12 mouse cellular contexts compared by ENCODE assay signal in genomic region chr19:24707071-24707906, GRCm38 (mm10). TPM values are rescaled to one million over a fixed set of nuclear protein-coding genes. Genes with fewer than 3 reads are reported as not detected.
DNase-seq lines count a peak whose midpoint lies in the region; ATAC-seq and TF ChIP-seq lines count a peak whose summit lies in the region.
"Had no signal": no experiment of that assay in that cellular context is flagged by ENCODE, and none has a peak within 500 bp of the region (broad histone marks: within the 10 kb centered on the region; RNA-seq: fewer than 3 reads in every experiment).

No protein-coding gene starts in this region.

- H3K27me3 ChIP-seq in heart, embryonic 10.5 days (ENCODE audit: insufficient read depth, poor library complexity, severe bottlenecking) = no peaks in the 10 kb centered on the region
- H3K27me3 ChIP-seq in intestine, postnatal 0 days (replicated peaks; ENCODE audit: control insufficient read depth, insufficient read depth, low read length) = no peaks in the 10 kb centered on the region
- H3K27me3 ChIP-seq: hindbrain, embryonic 15.5 days had no signal

- H3K9ac ChIP-seq in intestine, postnatal 0 days (ENCODE audit: low read depth, low read length) = no peak overlapping the region
- H3K9ac ChIP-seq: hindbrain, embryonic 15.5 days had no signal

- no peak overlapping the region for H3K4me3 ChIP-seq in heart, embryonic 10.5 days
- H3K4me3 ChIP-seq in intestine, postnatal 0 days (ENCODE audit: low read depth, low read length) = no peak overlapping the region
- H3K4me3 ChIP-seq: hindbrain, embryonic 15.5 days had no signal

- 73% methylated on average over 7 of the region's 7 CpGs for WGBS in heart, embryonic 10.5 days
- WGBS in intestine, postnatal 0 days = 36% methylated on average over 7 of the region's 7 CpGs

- no peak for DNase-seq in heart, embryonic 10.5 days (ENCODE audit: low spot score)
- no peak for DNase-seq in heart, postnatal 14 days
- peak; percentile 23 for DNase-seq in right cerebral cortex, adult 18-20 months
- DNase-seq in right cerebral cortex, postnatal 36 days (ENCODE audit: low spot score in 2 of 2) = no peak
- no peak for DNase-seq in T-cell, adult 2 months (ENCODE audit: low spot score)
- DNase-seq in cerebellum, adult 11-12 months = no peak
- DNase-seq: adrenal gland, adult 8-10 months; gastrocnemius, postnatal 10 days; thymus, adult 2 months had no signal

- peak overlapping the region; percentile 49; the same call in 1 of the 2 replicates for H3K27ac ChIP-seq in heart, embryonic 10.5 days
- H3K27ac ChIP-seq in intestine, postnatal 0 days (ENCODE audit: low read depth, low read length) = no peak overlapping the region
- H3K27ac ChIP-seq: hindbrain, embryonic 15.5 days had no signal

- peak overlapping the region; percentile 41; the same call in 1 of the 2 replicates for H3K4me2 ChIP-seq in intestine, postnatal 0 days (replicated peaks; ENCODE audit: low read depth)
- H3K4me2 ChIP-seq: hindbrain, embryonic 15.5 days; midbrain, embryonic 11.5 days had no signal

- H3K4me1 ChIP-seq in heart, embryonic 10.5 days = peaks cover 23% of the 10 kb centered on the region
- H3K4me1 ChIP-seq in intestine, postnatal 0 days (replicated peaks; ENCODE audit: control insufficient read depth, insufficient read depth, low read length) = no peaks in the 10 kb centered on the region
- H3K4me1 ChIP-seq: hindbrain, embryonic 15.5 days had no signal

- TF ChIP-seq CTCF in intestine, postnatal 0 days (IDR thresholded peaks at IDR 0.05; ENCODE audit: low read depth) = no peak

- H3K9me3 ChIP-seq in heart, embryonic 10.5 days = no peaks in the 10 kb centered on the region
- no peaks in the 10 kb centered on the region for H3K9me3 ChIP-seq in intestine, postnatal 0 days (ENCODE audit: control insufficient read depth)
- H3K9me3 ChIP-seq: hindbrain, embryonic 15.5 days had no signal

- H3K36me3 ChIP-seq in heart, embryonic 10.5 days = 0 out of 2 replicates have a peak, but pooled peaks cover 4% of the 10 kb centered on the region
- no peaks in the 10 kb centered on the region for H3K36me3 ChIP-seq in intestine, postnatal 0 days (ENCODE audit: control insufficient read depth, insufficient read depth)
- H3K36me3 ChIP-seq: hindbrain, embryonic 15.5 days had no signal

- peak; percentile 67 for ATAC-seq in intestine, postnatal 0 days

- intact Hi-C loops in heart, postnatal 14 days (cut with DNase I) = loop anchor here (5.0 kb wide), 1 partner anchor 85 kb away; no protein-coding TSS in a partner anchor

RNA-seq across cellular contexts. Expression of gene Tmem252, which starts 33.5 kb away (rescaled TPM):
- polyA plus RNA-seq in heart, embryonic 10.5 days (2016; fragmentation: Nextera tagmentation; extraction: Ambion mirVana) = 2.7 and 3.1 TPM in 2 replicates
- total RNA-seq in heart, postnatal 14 days (2021) = under 1 TPM; 0.27 to 0.43 TPM
- 9.3 and 11.3 TPM in 2 replicates for polyA plus RNA-seq in intestine, postnatal 0 days (2015; fragmentation: Nextera tagmentation; extraction: Ambion mirVana)
